Mouse (Mus musculus) frontal cortex, adult (tissue): ENCODE data around the gene Mns1.

Experiments
- ATAC-seq: cut with Nextera tagmentation; 2 replicates; pipeline ENCODE4 v1.9.2; 2017; ENCODE audit warnings: mild to moderate bottlenecking, moderate library complexity, mixed read lengths; ENCODE audit not compliant: low TSS enrichment

Gene Mns1

DNA sequence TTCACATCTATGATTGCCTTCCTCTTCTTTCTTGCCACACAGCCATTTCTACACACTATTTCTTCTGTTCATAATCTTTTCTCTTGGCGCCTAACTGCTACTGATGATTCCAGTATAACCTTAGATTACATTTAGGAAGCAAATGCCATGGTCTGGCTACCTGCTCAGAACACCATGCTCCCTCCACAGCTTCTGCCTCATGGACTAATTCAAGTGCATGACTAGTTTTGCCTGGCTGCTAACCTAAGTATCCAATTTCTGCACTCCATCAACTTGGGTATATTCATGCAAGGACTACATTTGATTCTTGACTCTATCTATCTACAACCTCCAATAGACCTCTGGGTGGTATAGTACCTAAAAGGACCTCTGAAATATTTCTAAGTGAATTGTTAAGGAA lies 32.0 kb downstream of the Mns1 start:
- ATAC-seq: no peak

DNA sequence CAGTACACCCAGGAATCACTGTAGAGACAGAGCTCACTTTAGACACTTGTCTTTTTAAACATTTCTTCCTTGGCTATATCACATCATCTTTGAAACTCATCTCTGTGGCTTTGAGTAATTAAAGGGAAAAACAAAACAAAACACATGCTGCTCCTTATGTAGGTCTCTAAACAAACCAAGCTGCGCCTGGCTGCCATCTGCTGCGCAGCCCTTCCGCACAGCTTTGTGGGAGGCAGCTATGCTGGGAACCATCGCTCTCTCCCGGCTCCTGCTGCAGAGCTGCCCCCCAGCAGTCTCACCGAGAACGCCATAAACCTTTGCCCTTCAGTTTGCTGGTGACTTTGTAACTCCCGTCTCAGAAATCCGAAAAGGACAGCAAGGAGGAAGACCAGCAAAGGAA lies 37.7 kb downstream of the Mns1 start:
- ATAC-seq: peak; percentile 91

DNA sequence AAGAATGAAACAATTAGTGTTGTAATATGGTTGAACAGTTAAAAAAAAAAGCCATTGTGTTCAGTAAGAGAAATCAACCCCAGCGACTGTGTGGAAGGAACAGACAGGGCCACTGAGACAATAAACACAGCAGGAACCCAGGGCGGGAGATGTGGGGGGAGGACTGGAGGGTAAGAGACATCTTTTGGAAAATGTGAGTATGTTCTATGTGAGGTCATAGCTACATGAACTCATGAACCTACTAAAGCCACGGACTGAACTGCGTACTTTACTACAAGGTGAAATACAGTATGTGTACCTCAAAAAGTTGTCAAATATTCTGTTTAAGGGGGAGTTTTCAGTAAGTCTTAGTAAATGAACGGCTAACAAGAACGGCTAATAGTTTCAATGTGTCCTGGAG lies 39.5 kb downstream of the Mns1 start:
- ATAC-seq: no peak

DNA sequence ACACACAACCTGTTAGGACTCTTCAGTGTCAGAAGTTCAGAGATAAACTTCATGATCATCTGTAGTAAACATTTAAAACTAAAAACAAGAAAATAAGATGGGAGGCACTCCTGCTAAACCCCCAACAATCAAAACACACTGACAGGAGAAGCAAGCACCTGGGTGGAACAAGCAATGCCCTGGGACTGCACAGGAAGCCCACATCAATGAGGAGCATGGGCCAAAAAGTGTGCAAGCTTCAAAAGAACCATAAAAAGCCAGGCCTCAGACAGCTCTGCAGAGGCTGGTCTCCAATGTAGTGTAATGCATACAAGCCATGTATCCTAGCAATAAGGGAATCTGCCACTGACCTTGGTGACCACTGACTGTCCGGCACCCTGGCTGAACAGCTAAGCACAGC lies 41.5 kb downstream of the Mns1 start:
- ATAC-seq: no peak

DNA sequence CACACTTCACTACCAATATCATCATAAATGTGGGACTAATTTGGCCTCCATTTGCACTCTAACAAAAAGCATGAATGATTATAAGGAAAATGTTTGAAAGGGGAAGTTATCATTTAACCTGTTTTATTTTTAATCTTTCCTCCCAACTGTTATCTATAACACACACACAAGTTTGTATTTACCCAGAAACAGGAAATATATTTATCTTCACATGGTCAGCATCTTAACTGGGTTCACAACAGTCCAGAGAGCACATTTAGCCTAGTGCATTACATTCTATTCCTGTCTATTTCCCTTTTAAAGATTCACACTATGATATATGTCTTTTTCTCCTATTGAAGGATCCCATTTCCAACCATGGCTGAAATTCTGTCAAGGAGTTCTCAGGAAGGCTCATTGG lies 50.7 kb downstream of the Mns1 start:
- ATAC-seq: no peak

DNA sequence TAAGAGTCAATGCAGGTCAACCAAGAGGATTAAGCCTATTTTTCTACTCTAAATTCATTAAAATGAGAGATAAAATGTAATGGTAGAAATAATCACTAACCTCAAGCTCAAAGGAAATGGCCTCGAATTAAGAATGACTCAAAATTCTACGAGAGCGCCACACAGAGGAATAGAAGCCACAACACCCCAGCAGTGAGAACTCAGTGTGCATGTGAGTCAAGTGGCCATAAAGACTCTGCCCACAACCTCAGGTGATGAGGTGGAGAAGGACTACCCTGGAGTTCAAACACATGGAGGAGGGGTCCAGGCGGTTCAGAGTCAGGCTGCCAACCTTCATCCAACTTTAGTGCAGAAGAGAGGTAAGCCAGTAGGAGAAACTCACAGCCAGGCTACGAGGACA lies 51.3 kb downstream of the Mns1 start:
- no peak for ATAC-seq

DNA sequence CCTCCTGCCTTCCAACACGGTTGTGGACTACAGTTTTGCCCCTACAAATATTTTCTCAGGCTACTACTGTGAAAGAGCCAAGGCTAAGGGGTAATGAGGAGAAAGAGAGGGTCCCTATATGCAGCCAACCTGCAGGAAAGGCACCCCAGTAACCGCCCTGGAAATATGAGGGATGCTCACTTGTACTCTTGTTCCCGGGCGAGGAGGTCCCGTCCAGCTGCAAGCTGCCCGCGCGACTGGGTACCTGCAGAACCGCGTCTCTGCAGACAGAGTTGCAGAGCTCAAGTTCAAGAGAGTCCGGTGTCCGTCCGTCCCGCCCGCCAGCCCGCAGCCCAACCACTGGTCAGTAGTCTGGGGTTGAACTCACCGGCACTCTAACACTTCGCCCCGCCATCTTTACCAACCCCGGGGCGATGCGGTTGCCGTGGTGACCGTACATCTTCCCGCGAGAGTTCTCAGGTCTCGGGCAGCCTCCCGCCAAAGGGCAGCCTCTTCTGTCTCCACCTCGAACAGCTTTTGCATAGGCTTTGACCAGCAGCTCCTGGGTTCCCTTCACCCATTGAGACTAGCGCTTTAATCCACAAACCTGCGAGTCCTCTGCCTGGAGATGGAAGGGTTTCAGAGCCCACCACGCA lies 53.9 kb downstream of the Mns1 start:
- ATAC-seq: peak; percentile 99

DNA sequence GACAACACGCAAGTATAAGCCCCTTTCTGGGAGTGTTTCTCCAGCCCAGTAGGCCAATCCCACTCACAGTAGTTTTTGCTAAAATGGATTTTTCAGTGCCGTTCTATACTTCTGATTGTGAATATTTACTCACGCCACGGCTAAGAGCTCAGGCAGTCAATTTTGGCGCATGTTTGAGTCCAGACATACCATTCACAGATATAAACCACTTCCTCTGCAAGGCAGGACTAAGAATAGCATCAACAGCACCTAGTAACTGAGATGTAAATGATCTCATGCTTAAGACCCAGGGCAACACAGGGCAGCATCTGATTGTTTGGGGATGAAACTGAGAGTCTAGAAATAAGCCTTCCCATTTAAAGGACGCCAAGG lies 54.4 kb downstream of the Mns1 start, which contains the start of gene Tex9:
Tex9 (minus strand) TSS at position 19 of the 372 bp plus-strand sequence.
- peak; percentile 49 for ATAC-seq

DNA sequence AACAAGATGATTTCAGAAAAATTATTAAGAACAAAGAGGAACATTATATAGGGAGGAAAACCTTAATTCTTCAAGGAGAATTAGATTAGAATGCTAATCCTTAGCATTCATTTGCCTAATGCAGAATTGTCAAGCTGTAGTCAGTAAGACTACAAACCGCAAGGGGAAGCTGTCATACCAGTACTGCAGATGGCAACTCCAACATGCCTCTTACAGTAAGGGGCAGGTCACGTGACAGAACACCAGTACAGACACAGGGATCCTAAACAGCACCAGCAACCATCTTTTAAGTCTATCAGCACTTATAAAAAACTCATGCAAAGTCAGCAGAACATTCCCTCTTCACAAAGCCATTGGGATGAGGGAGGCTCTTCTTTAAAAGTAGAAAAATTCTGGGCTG lies 55.7 kb downstream of the Mns1 start:
- no peak for ATAC-seq

DNA sequence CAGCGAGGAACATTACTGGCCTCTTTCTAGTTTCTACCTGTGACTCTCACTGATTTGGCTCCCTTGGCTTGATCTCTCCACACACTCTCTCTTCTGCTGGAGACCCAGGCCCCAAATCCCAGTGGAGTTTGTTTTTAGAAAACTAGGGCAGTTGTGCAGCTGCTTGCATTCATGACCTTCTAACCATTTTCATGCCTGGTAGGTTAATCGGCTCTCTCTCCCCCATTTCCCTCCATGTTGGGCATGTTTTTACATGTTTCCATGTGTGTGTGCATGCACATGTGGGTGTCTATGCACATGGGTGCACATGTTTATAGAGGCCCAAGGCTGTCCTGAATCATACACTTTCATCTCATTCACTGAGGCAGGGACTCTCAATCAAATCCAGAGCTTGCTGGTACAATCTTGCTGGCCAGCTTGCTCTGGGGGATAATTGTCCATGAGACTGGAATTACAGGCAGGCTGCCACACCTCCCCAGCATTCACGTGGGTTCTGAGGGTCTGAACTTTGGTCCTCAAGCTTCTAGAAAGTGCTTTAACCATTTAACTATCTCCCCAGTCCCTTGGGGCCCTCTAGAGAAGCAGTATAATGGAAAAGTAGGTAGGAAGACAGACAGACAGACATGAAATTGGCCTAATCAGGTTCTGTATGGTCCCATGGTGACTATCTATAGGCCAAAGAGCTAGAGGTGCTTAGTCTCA lies 56.3 kb downstream of the Mns1 start:
- ATAC-seq: no peak

DNA sequence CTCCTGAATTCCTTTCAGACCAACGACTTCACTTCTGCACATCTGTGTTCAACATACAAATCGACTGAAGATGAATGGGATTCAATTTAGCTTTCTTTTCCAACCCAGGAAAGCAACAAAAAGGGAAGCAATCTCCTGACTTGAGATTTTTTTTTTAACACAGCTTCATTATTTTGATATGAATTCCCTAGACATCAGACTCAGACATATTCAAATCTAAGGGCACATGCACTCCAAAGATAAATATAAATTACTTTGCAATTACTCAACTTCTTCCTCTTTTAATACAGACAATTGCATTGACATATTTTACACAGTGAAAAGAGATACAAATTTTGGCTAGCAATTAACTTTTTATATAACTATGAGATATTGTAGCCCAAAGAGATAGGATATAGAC lies 58.9 kb downstream of the Mns1 start:
- no peak for ATAC-seq

DNA sequence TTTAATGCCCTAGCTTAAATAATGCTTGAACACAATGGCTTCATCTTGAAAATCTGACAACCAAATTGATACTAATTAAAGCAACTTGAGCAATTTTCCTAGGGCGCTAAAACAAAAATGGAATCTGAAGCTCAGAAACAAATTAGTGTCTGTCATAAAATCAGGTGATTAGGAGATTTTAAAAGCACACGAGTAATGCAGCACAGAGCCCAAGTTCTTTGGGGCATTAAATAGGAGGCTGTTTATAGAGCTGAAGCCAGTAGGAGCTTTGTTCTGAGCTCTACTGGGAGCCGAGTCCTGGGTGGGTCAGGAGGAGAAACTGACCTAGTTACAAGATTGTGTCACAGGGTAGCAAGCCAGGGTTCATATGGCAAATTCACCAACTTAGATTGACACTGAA lies 59.4 kb downstream of the Mns1 start:
- ATAC-seq: no peak; the same call in 1 of the 2 replicates
